Mouse (Mus musculus) adrenal gland, adult 2 months (tissue): Measurements from ENCODE around the gene Slc25a44. TPM values are rescaled to one million over a fixed set of nuclear protein-coding genes. Genes with fewer than 3 reads are reported as not detected.
"Not testable (repeated sequence)": the region's sequence is repeated elsewhere in the genome, so short reads cannot be mapped to it uniquely, and the experiment has no call there.

ENCODE experiments used
- DNase-seq: peaks from one replicate; pipeline ENCODE4 v3.0.0; 2021
- polyA plus RNA-seq: library from polyadenylated mRNA; depleted of rRNA; stranded (reverse); fragments of >200 nt; gene quantifications from 2 replicates; pipeline ENCODE4 v1.2.3, GENCODE M21; 2012
- total RNA-seq, 2 experiments: library from RNA; stranded (reverse); gene quantifications; 2 replicates each; pipeline ENCODE4 v1.2.3; 2021

The Slc25a44 gene
- total and polyA plus RNA-seq, 3 experiments = 40.7 to 59.4 (median 51.1) TPM

- no peak for DNase-seq
Observed at GRCm38 (mm10) chr3:88450379-88451131, 25.6 kb upstream of the Slc25a44 start.

GRCm38 (mm10) chr3:88449395-88450023 is 24.6 kb upstream of the Slc25a44 start:
- peak; percentile 75 for DNase-seq

DNA sequence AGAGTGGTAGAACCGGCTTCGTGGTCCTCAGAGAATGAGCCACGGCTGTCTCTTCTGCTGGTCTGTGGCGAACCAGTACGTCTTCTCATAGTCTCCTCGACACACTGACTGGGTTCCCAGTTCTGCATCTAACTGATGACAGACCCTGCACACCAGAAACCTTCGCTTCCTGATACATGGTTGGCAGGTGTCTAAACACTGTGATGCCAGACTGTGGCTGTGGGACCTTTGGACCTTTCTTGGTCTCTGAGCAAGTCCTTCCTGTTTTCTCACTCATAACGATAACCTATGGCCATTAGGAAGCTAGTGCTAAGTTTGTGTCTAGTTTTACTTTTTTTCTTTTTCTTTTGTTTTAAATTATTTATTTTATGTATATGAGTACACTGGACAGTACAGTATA is 23.5 kb upstream of the Slc25a44 start:
- DNase-seq = no peak

GRCm38 (mm10) chr3:88447676-88448183 is 22.8 kb upstream of the Slc25a44 start:
- no peak for DNase-seq

GRCm38 (mm10) chr3:88446471-88447123 is 21.7 kb upstream of the Slc25a44 start:
- DNase-seq = no peak

DNA sequence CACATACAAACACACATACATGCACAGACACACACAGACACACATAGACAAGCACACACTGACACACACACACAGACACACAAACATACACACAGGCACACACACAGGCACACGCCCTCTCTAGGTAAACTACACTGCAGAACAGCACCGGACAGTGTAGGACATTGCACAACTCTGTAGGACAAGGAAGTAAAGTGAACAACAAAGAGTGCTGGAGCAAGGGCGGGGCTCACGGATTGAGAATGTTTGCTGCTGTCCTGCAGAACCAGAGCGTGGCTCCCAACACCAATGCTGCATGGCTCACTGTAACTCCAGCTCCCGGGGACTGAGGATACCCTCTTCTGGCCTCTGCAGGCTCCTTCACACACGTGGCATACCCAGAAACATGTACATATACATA is 17.9 kb upstream of the Slc25a44 start:
- no peak for DNase-seq

DNA sequence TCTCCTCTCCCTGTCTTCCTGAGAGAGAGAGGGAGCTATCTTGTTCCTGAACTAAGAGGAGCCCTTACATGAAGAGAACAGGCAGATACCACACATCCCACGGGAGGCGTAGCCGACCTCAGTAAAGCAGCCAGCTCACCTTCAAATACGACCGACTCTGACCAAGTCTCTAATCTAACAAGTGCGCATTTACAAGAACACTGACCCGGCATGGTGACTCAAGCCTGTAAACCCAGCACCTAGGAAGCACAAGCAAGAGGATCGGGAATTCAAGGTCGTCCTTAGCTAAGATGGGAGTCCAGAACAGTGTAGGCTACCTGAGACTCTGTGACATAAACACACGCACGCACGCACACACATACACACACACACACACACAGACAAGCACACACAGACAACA is 17.5 kb upstream of the Slc25a44 start:
- no peak for DNase-seq

DNA sequence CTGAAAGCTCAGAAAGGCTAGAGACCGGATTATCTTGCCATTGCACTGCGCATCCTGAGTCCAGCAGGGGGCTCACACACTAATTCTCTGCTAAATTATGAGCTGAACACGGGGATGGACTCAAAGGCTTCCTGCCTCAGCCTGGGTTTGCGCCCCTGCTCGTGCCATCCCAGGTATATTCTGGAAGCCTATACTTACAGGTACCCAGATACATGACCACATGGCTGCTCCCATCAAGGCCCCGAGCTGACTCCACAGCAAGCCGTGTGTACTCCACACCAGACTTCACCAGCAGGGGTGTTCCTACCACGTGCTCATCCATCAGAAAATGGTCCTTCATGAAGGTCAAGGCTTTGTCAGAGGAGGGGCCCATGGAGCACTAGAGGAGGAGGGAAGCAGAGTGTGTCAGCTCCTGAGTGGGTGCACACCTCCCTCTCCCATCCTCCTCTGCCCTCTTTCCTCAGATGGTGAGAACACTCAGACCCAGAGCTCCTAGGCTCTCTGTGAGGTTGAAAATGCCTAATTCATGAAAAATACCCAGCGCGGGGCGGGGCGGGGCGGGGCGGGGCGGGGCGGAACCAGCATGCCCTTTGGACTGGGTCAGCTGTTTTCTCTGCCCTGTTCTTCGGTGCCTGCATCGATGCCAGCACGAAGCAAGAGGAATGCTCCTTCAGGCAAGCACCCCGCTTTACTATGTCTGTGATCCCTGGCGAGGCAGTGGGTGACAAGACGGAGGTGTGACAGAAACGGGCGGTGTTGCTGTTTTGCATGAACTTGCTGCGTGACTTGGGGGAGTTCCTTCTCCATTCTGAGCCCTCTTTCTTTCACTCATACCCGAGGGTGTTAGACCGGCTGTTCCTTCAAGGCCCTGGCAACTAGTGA is 15.8 kb upstream of the Slc25a44 start:
- DNase-seq = peak; percentile 85

DNA sequence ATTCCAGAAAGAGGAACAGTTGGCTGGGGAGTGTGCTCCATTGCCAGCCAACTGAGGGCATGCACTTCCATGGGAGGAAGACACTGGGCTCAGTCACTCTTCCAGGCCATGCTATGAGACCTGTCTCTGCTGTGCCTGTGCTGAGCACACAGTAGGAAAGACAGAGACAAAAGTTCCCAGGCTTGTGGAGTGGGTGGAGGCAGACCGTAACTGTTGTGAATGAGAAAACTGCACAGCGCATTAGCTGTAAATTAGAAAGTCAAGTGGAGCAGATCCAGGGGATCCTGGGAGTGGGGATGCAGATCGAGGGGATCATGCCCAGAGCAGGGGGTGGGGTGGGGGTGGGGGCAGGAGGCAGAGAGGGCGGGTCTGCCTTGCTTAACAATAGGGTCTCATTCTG is 14.6 kb upstream of the Slc25a44 start:
- DNase-seq = no peak

DNA sequence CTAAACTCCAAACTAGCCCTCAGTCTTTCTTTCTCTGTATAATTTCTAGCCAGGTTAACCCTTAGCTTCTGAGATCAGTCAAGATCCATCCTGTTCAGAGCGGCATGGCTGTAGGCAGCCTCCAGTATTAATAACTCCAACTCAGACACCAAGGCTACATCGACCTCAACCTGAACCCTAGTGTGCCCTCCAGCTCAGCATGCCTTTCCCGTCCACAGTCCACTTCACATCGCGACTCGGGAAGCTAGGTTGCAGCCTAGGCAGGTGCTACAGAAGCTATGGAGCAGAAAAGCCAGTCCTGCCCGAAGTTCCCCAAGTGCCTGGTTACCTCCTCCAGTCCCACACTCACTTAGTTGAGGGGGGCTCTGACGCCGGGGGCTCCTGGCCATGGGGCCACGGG is 12.5 kb upstream of the Slc25a44 start:
- no peak for DNase-seq

DNA sequence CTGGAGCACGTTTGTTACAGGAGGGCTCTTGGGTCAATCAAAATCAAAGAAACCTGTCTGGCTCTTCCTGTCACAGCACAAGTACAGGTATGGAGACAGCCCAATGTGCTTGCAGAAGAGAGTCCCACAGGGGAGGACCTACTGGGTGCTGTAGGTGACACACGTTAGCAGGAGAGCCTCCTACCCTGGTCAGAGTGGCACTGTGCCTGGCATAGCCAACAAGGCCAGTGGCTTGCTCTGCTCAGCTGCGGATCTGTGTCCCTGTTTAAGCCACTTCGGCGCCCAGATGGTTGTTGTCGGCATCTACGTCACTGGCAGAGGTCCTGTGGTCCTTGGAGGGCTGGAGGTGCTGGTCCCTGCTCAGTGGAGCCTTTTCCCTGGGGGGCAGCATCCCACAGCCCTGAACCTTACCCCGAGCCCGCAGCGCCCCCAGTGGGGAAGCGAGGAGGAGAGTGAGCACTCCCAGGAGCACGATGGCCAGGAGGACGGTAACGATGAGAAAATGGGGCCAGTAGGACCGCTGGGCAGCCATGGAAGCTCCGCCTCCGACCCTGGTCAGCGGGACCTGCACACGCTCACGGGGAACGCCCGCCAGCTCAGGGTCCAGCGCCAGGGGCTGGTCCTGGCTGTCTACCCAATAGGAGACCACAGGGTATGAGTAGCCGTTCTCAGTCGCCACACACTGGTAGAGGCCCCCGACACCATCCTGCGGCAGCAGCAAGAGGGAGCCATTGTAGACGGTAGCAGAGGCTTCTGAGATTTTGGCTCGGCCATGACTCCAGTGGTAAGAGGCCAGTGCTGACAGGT is 11.7 kb upstream of the Slc25a44 start:
- peak; percentile 85 for DNase-seq

DNA sequence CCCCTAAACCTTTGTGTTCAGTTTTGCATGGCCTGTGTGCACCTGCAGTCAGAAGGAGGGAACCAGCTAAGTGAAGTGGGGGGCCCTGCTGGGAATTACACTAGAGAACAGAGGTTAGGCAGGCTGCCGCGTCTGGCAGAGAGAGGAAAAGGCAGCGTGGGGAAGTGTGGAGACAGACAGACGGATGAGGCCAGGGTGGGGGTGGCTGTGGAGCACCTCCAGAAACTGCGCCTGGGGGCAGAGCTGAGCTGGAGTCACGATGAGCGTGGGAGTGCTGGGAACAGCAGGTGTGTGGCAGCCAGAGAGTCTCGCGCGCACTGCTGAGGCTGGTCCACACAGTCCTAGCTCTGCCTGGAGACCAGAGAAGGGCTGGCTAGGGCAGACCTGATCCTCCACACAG is 10.6 kb upstream of the Slc25a44 start:
- DNase-seq = no peak

DNA sequence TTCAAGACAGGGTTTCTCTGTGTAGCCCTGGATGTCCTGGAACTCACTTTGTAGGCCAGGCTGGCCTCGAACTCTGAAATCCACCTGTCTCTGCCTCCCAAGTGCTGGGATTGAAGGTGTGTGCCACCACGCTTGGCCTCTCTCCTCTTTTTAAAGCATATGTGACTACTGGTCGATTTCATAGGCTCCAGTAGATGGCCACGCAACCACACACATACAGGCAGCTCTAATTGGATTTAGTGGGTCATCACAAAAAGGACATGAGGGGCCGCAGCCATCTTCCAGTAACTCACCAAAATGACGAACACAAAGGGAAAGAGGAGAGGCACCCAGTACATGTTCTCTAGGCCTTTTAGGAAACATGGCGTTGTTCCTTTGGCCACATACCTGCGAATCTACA is 3.7 kb upstream of the Slc25a44 start:
- DNase-seq = not testable (repeated sequence)

GRCm38 (mm10) chr3:88427342-88427905 is 2.5 kb upstream of the Slc25a44 start:
- peak; percentile 69 for DNase-seq

GRCm38 (mm10) chr3:88425708-88426420 is 925 bp upstream of the Slc25a44 start:
- no peak for DNase-seq

DNA sequence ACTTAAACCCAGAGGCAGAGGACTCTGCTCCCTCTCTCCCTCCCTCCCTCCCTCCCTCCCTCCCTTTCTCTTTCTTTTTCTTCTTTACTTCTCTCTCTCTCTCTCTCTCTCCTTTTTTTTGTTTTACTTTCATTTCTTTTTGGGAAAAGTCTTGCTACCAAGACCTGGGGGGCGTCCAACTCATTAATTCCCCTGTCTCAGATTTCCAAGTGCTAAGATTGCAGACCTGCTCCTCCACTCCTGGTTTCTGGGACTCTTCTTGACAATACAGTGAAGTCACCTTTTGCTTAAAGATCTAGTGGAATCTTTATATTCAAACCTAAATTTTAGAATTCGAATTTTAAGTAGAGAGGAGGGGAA is 371 bp upstream of the Slc25a44 start:
- DNase-seq = no peak

- DNase-seq = no peak
Observed at GRCm38 (mm10) chr3:88422020-88422720, 2.8 kb downstream of the Slc25a44 start.

- DNase-seq = no peak
Observed at GRCm38 (mm10) chr3:88420771-88421170, 4.2 kb downstream of the Slc25a44 start.

DNA sequence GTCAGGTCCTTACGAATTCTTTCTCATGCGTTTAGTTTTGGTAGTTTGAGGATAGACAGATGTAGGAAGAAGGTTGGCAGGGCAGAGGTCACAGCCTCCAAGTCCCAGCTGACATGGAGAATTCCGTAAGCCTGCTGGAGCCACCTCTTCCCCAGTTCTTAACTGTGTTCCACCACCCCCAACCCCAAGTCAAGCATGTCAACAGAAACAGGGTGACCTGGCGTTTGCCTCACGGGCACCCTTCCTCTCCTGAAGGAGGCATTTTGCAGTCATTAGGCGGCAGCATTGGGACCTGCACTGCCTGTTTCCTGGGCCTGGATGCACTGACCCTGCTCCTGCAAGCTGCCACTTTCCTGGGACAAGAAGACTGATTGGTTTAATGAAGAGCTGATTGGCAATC is 6.9 kb downstream of the Slc25a44 start:
- no peak for DNase-seq

- no peak for DNase-seq
Observed at GRCm38 (mm10) chr3:88415668-88416067, 9.3 kb downstream of the Slc25a44 start.
